Mouse (Mus musculus): ENCODE data around the gene Crlf1.

- TF ChIP-seq CTCF (IDR thresholded peaks at IDR 0.05; ENCODE audit: insufficient read depth, low read length): no peak
- TF ChIP-seq POLR2A (IDR thresholded peaks at IDR 0.05; ENCODE audit: borderline replicate concordance, extremely low read depth, low read depth, low read length): no peak
These were observed 36.0 kb upstream of the Crlf1 start for GRCm38 (mm10) chr8:70456996-70457395.

All from lung, adult 2 months (tissue).